Mouse (Mus musculus): ENCODE data around the gene Psmb7. TPM values are rescaled to one million over a fixed set of nuclear protein-coding genes. Genes with fewer than 3 reads are reported as not detected.

The Psmb7 gene
- polyA plus RNA-seq, 1 experiment from 2014 or later, result 222 TPM

- Histone ChIP-seq H3K4me1 (peaks cover 17% of the 10 kb centered on the region), H3K9ac (no peak overlapping the region), H3K4me2 (replicated peaks) (no peak overlapping the region), H3K27me3 (no peaks in the 10 kb centered on the region), H3K27ac (replicated peaks) (no peak overlapping the region), H3K4me3 (replicated peaks) (no peak overlapping the region), H3K9me3 (replicated peaks) (no peaks in the 10 kb centered on the region), H3K36me3 (peaks cover 20% of the 10 kb centered on the region; the same call in 1 of the 2 replicates)
- 42% methylated on average over 4 of the region's 4 CpGs for WGBS
- no peak for ATAC-seq (ENCODE audit: insufficient number of reproducible peaks, low FRiP score, low TSS enrichment, low read depth)
Measured at GRCm38 (mm10) chr2:38616072-38616471, 27.8 kb downstream of the Psmb7 start.

GRCm38 (mm10) chr2:38614437-38614836 is 29.4 kb downstream of the Psmb7 start:
- Histone ChIP-seq H3K36me3 (peaks cover 25% of the 10 kb centered on the region; the same call in 1 of the 2 replicates), H3K9ac (no peak overlapping the region), H3K9me3 (replicated peaks) (no peaks in the 10 kb centered on the region), H3K27me3 (no peaks in the 10 kb centered on the region), H3K4me2 (replicated peaks) (no peak overlapping the region), H3K27ac (replicated peaks) (no peak overlapping the region), H3K4me3 (replicated peaks) (no peak overlapping the region), H3K4me1 (peaks cover 17% of the 10 kb centered on the region)
- 83% methylated on average over 6 of the region's 6 CpGs for WGBS
- ATAC-seq (ENCODE audit: insufficient number of reproducible peaks, low FRiP score, low TSS enrichment, low read depth), result no peak

DNA sequence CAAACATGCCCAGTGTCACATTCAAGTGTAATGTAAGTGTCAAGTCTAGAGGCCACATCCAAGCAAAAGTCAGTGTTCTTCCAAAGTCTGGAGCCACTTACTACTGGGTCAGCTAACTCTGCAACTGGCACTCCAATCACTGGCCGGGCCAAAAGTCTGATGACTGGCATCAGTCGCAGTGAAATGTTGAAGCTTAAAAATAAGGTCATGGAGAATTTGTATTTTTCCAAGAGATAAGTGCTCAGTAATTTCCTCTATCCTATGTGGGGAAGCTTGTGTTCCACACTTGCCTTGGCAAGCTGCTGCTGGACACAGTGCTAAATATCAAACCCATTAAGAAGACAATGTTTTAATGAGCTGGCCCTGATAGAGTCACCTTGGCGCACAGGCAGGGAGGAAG is 30.3 kb downstream of the Psmb7 start:
- Histone ChIP-seq H3K4me3 (replicated peaks) (no peak overlapping the region), H3K27me3 (no peaks in the 10 kb centered on the region), H3K27ac (replicated peaks) (no peak overlapping the region), H3K36me3 (peaks cover 24% of the 10 kb centered on the region; the same call in 1 of the 2 replicates), H3K9ac (no peak overlapping the region), H3K9me3 (replicated peaks) (no peaks in the 10 kb centered on the region), H3K4me2 (replicated peaks) (no peak overlapping the region), H3K4me1 (peaks cover 17% of the 10 kb centered on the region)
- 91% methylated on average over 3 of the region's 3 CpGs for WGBS
- ATAC-seq (ENCODE audit: insufficient number of reproducible peaks, low FRiP score, low TSS enrichment, low read depth), result no peak

DNA sequence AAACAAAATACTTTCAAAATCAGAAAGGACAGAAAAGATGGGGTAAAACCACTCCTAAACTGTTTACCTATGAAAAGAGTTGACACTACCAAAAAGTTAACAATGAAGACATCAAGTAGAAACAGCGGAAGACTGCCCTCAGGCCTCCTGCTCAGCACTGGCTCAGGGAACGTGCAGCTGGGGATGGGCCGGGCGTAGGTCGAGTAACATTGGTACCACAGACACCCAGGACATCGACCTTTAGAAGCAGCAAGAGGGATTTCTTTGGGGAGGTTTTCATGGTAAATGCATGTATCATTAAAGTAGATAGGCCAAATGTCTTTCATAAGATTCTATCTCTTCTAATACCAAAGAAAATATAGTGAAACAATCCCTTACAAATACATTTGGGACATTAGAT is 31.3 kb downstream of the Psmb7 start:
- H3K36me3 ChIP-seq, result peaks cover 20% of the 10 kb centered on the region; the same call in 1 of the 2 replicates
- no peak overlapping the region for H3K4me2 ChIP-seq (replicated peaks)
- no peak overlapping the region for H3K4me3 ChIP-seq (replicated peaks)
- H3K27ac ChIP-seq (replicated peaks), result no peak overlapping the region
- no peak overlapping the region for H3K9ac ChIP-seq
- H3K9me3 ChIP-seq (replicated peaks), result no peaks in the 10 kb centered on the region
- WGBS, result 79% methylated on average over 6 of the region's 6 CpGs
- H3K27me3 ChIP-seq, result no peaks in the 10 kb centered on the region
- no peak for ATAC-seq (ENCODE audit: insufficient number of reproducible peaks, low FRiP score, low TSS enrichment, low read depth)
- peaks cover 17% of the 10 kb centered on the region for H3K4me1 ChIP-seq

GRCm38 (mm10) chr2:38610161-38610560 is 33.7 kb downstream of the Psmb7 start:
- H3K27ac ChIP-seq (replicated peaks), result no peak overlapping the region
- ATAC-seq (ENCODE audit: insufficient number of reproducible peaks, low FRiP score, low TSS enrichment, low read depth), result no peak

GRCm38 (mm10) chr2:38609310-38609709 is 34.6 kb downstream of the Psmb7 start:
- H3K27ac ChIP-seq (replicated peaks), result no peak overlapping the region
- WGBS, result 69% methylated on average over 11 of the region's 11 CpGs
- H3K4me1 ChIP-seq, result no peaks in the 10 kb centered on the region
- peaks cover 22% of the 10 kb centered on the region; the same call in 1 of the 2 replicates for H3K36me3 ChIP-seq
- H3K4me2 ChIP-seq (replicated peaks), result no peak overlapping the region
- H3K9ac ChIP-seq, result no peak overlapping the region
- no peak for ATAC-seq (ENCODE audit: insufficient number of reproducible peaks, low FRiP score, low TSS enrichment, low read depth)
- H3K9me3 ChIP-seq (replicated peaks), result no peaks in the 10 kb centered on the region
- H3K4me3 ChIP-seq (replicated peaks), result no peak overlapping the region
- H3K27me3 ChIP-seq, result no peaks in the 10 kb centered on the region

More at GRCm38 (mm10) chr2:38610161-38610560, 33.7 kb downstream of the Psmb7 start:
- WGBS, result 80% methylated on average over 2 of the region's 2 CpGs
- Histone ChIP-seq H3K4me1 (no peaks in the 10 kb centered on the region), H3K4me3 (replicated peaks) (no peak overlapping the region), H3K4me2 (replicated peaks) (no peak overlapping the region), H3K9ac (no peak overlapping the region), H3K9me3 (replicated peaks) (no peaks in the 10 kb centered on the region), H3K36me3 (peaks cover 22% of the 10 kb centered on the region; the same call in 1 of the 2 replicates), H3K27me3 (no peaks in the 10 kb centered on the region)

DNA sequence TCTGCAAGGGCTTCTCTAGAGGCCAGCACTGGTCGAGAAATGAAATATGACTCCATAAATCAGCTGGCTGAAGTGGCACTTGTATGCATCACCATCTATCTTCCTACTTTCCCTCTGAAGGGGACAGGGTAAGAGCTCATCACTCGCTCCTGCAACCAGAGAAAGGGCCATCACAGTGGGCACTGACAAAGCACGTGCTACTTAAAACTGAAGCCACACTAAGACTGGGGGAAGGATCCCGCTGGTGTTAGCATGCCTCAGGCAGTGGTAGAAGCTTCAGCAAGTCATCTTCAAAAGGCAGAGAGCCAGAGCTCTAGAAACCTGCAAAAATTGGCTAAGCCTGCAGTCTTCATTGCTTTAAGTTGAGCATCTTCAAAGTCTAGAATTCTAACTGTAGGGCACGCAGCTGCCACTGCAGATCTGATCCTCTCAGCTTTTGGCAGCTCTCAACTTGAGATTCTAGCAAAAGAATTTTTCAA is 35.0 kb downstream of the Psmb7 start:
- Histone ChIP-seq H3K9ac (no peak overlapping the region), H3K36me3 (peaks cover 22% of the 10 kb centered on the region; the same call in 1 of the 2 replicates), H3K27ac (replicated peaks) (no peak overlapping the region), H3K4me2 (replicated peaks) (no peak overlapping the region), H3K9me3 (replicated peaks) (no peaks in the 10 kb centered on the region), H3K4me1 (no peaks in the 10 kb centered on the region), H3K4me3 (replicated peaks) (no peak overlapping the region), H3K27me3 (no peaks in the 10 kb centered on the region)
- 64% methylated on average over 5 of the region's 5 CpGs for WGBS
- ATAC-seq (ENCODE audit: insufficient number of reproducible peaks, low FRiP score, low TSS enrichment, low read depth), result no peak

GRCm38 (mm10) chr2:38607716-38608115 is 36.2 kb downstream of the Psmb7 start:
- H3K27me3 ChIP-seq, result no peaks in the 10 kb centered on the region
- no peak for ATAC-seq (ENCODE audit: insufficient number of reproducible peaks, low FRiP score, low TSS enrichment, low read depth)
- H3K4me3 ChIP-seq (replicated peaks), result no peak overlapping the region
- 75% methylated on average over 1 of the region's 1 CpGs for WGBS
- no peak overlapping the region for H3K9ac ChIP-seq
- no peaks in the 10 kb centered on the region for H3K9me3 ChIP-seq (replicated peaks)
- no peak overlapping the region for H3K4me2 ChIP-seq (replicated peaks)
- no peak overlapping the region for H3K27ac ChIP-seq (replicated peaks)
- H3K4me1 ChIP-seq, result no peaks in the 10 kb centered on the region
- peaks cover 22% of the 10 kb centered on the region; the same call in 1 of the 2 replicates for H3K36me3 ChIP-seq

GRCm38 (mm10) chr2:38600842-38601241 is 43.0 kb downstream of the Psmb7 start:
- Histone ChIP-seq H3K4me3 (replicated peaks) (no peak overlapping the region), H3K4me1 (no peaks in the 10 kb centered on the region), H3K9ac (no peak overlapping the region), H3K27me3 (no peaks in the 10 kb centered on the region), H3K36me3 (0 out of 2 replicates have a peak, but pooled peaks cover 4% of the 10 kb centered on the region), H3K27ac (replicated peaks) (no peak overlapping the region), H3K9me3 (replicated peaks) (no peaks in the 10 kb centered on the region), H3K4me2 (replicated peaks) (no peak overlapping the region)
- ATAC-seq (ENCODE audit: insufficient number of reproducible peaks, low FRiP score, low TSS enrichment, low read depth), result no peak

DNA sequence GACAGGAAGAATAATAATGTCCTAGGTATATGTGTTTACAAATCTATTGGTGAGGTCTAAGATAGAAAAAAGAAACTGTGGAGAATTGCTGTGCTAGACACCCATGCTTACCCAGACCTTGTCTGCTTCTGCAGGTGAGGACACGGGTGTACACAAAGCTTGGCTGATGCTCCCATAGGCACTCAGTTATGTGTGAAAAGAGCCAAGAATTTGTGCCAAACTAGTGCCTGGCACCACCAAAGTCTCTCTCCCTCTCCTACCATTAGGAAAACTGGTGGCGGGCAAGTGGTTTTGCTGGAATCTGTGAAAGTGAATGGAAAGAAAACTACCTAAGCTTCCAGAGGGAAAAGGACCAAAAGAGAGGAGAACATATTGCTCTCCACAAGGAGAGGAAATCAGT is 45.5 kb downstream of the Psmb7 start:
- 91% methylated on average over 2 of the region's 2 CpGs for WGBS
- Histone ChIP-seq H3K27me3 (no peaks in the 10 kb centered on the region), H3K4me3 (replicated peaks) (no peak overlapping the region), H3K9me3 (replicated peaks) (no peaks in the 10 kb centered on the region), H3K4me1 (no peaks in the 10 kb centered on the region), H3K36me3 (0 out of 2 replicates have a peak, but pooled peaks cover 3% of the 10 kb centered on the region), H3K27ac (replicated peaks) (no peak overlapping the region), H3K4me2 (replicated peaks) (no peak overlapping the region), H3K9ac (no peak overlapping the region)
- no peak for ATAC-seq (ENCODE audit: insufficient number of reproducible peaks, low FRiP score, low TSS enrichment, low read depth)

GRCm38 (mm10) chr2:38597896-38598295 is 46.0 kb downstream of the Psmb7 start:
- no peaks in the 10 kb centered on the region for H3K9me3 ChIP-seq (replicated peaks)
- no peak overlapping the region for H3K4me3 ChIP-seq (replicated peaks)
- no peaks in the 10 kb centered on the region for H3K27me3 ChIP-seq
- no peak overlapping the region for H3K4me2 ChIP-seq (replicated peaks)
- H3K27ac ChIP-seq (replicated peaks), result no peak overlapping the region
- ATAC-seq (ENCODE audit: insufficient number of reproducible peaks, low FRiP score, low TSS enrichment, low read depth), result no peak
- no peaks in the 10 kb centered on the region for H3K4me1 ChIP-seq
- 94% methylated on average over 1 of the region's 1 CpGs for WGBS
- no peak overlapping the region for H3K9ac ChIP-seq
- 0 out of 2 replicates have a peak, but pooled peaks cover 3% of the 10 kb centered on the region for H3K36me3 ChIP-seq

- H3K4me3 ChIP-seq (replicated peaks), result no peak overlapping the region
- no peak overlapping the region for H3K27ac ChIP-seq (replicated peaks)
- no peaks in the 10 kb centered on the region for H3K27me3 ChIP-seq
- peaks cover 3% of the 10 kb centered on the region; the same call in 1 of the 2 replicates for H3K4me1 ChIP-seq
- ATAC-seq (ENCODE audit: insufficient number of reproducible peaks, low FRiP score, low TSS enrichment, low read depth), result no peak
- no peaks in the 10 kb centered on the region for H3K9me3 ChIP-seq (replicated peaks)
- H3K9ac ChIP-seq, result no peak overlapping the region
- 87% methylated on average over 7 of the region's 7 CpGs for WGBS
- H3K4me2 ChIP-seq (replicated peaks), result no peak overlapping the region
- H3K36me3 ChIP-seq, result peaks cover 15% of the 10 kb centered on the region
Measured at GRCm38 (mm10) chr2:38594874-38595273, 49.0 kb downstream of the Psmb7 start.
